Mouse (Mus musculus) brown adipose tissue, adult 24 weeks (tissue): Measurements from ENCODE around the gene Scd4. TPM values are rescaled to one million over a fixed set of nuclear protein-coding genes. Genes with fewer than 3 reads are reported as not detected.
"Not testable (repeated sequence)": the region's sequence is repeated elsewhere in the genome, so short reads cannot be mapped to it uniquely, and the experiment has no call there.

Experiments used
- H3K27ac ChIP-seq: fragments of 200-500 bp; replicated peaks from 2 replicates; pipeline ENCODE4 v1.5.1; 2012; ENCODE audit warnings: low read depth, mild to moderate bottlenecking, low read length
- H3K4me1 ChIP-seq: fragments of 200-500 bp; 2 replicates; pipeline ENCODE4 v1.6.1; 2012; ENCODE audit warnings: low read length, mixed read lengths; ENCODE audit not compliant: control insufficient read depth, insufficient read depth, insufficient read length
- H3K4me3 ChIP-seq: fragments of 200-500 bp; 2 replicates; pipeline ENCODE4 v1.5.1; 2012; ENCODE audit warnings: low read depth, mild to moderate bottlenecking, low read length, moderate library complexity; ENCODE audit not compliant: insufficient read depth
- polyA plus RNA-seq: library from polyadenylated mRNA; stranded (reverse); fragments of >200 nt; gene quantifications from 2 replicates; pipeline ENCODE4 v1.2.4, GENCODE M21; 2012; ENCODE audit not compliant: missing spikeins, insufficient read depth, insufficient read length

The Scd4 gene
- polyA plus RNA-seq, 1 experiment: 2.5 TPM

GRCm38 (mm10) chr19:44307101-44307914 is 25.6 kb upstream of the Scd4 start:
- no peak overlapping the region for H3K27ac ChIP-seq
- no peaks in the 10 kb centered on the region for H3K4me1 ChIP-seq
- H3K4me3 ChIP-seq: no peak overlapping the region

- Histone ChIP-seq H3K4me1 (no peaks in the 10 kb centered on the region), H3K4me3 (no peak overlapping the region), H3K27ac (no peak overlapping the region)
Observed at GRCm38 (mm10) chr19:44307915-44308470, 24.9 kb upstream of the Scd4 start.

- Histone ChIP-seq H3K4me1 (no peaks in the 10 kb centered on the region), H3K4me3 (no peak overlapping the region), H3K27ac (no peak overlapping the region)
Observed at GRCm38 (mm10) chr19:44308611-44309246, 24.2 kb upstream of the Scd4 start.

GRCm38 (mm10) chr19:44309351-44310154 is 23.3 kb upstream of the Scd4 start:
- Histone ChIP-seq H3K4me1 (no peaks in the 10 kb centered on the region), H3K4me3 (no peak overlapping the region), H3K27ac (no peak overlapping the region)

GRCm38 (mm10) chr19:44310155-44310575 is 22.7 kb upstream of the Scd4 start:
- not testable (repeated sequence) for H3K4me3 ChIP-seq, H3K4me1 ChIP-seq, H3K27ac ChIP-seq

- H3K4me3 ChIP-seq: no peak overlapping the region
- H3K27ac ChIP-seq: no peak overlapping the region
- no peaks in the 10 kb centered on the region for H3K4me1 ChIP-seq
Observed at GRCm38 (mm10) chr19:44310814-44311213, 22.1 kb upstream of the Scd4 start.

GRCm38 (mm10) chr19:44311306-44312006 is 21.4 kb upstream of the Scd4 start:
- Histone ChIP-seq H3K4me1 (no peaks in the 10 kb centered on the region), H3K27ac (peak overlapping the region; percentile 5; the same call in 1 of the 2 replicates), H3K4me3 (no peak overlapping the region)

- Histone ChIP-seq H3K4me1 (no peaks in the 10 kb centered on the region), H3K27ac (peak overlapping the region; percentile 5; the same call in 1 of the 2 replicates), H3K4me3 (no peak overlapping the region)
Observed at GRCm38 (mm10) chr19:44312007-44312360, 20.9 kb upstream of the Scd4 start.

- H3K27ac ChIP-seq: no peak overlapping the region
- H3K4me3 ChIP-seq: no peak overlapping the region
- H3K4me1 ChIP-seq: no peaks in the 10 kb centered on the region
Observed at GRCm38 (mm10) chr19:44313066-44313465, 19.8 kb upstream of the Scd4 start.

- Histone ChIP-seq H3K27ac (peak overlapping the region; percentile 28), H3K4me1 (no peaks in the 10 kb centered on the region), H3K4me3 (peak overlapping the region; percentile 47)
Observed at GRCm38 (mm10) chr19:44314327-44314759, 18.5 kb upstream of the Scd4 start.

- H3K4me3 ChIP-seq: peak overlapping the region; percentile 65
- H3K4me1 ChIP-seq: no peaks in the 10 kb centered on the region
- peak overlapping the region; percentile 71 for H3K27ac ChIP-seq
Observed at GRCm38 (mm10) chr19:44314871-44315414, 17.9 kb upstream of the Scd4 start.

GRCm38 (mm10) chr19:44316752-44317315 is 16.1 kb upstream of the Scd4 start:
- no peaks in the 10 kb centered on the region for H3K4me1 ChIP-seq
- no peak overlapping the region for H3K4me3 ChIP-seq
- no peak overlapping the region for H3K27ac ChIP-seq

- H3K4me1 ChIP-seq: no peaks in the 10 kb centered on the region
- no peak overlapping the region for H3K4me3 ChIP-seq
- no peak overlapping the region for H3K27ac ChIP-seq
Observed at GRCm38 (mm10) chr19:44317391-44317790, 15.5 kb upstream of the Scd4 start.

GRCm38 (mm10) chr19:44318545-44318944 is 14.3 kb upstream of the Scd4 start:
- H3K4me3 ChIP-seq: no peak overlapping the region
- no peaks in the 10 kb centered on the region for H3K4me1 ChIP-seq
- no peak overlapping the region for H3K27ac ChIP-seq
